Mouse (Mus musculus) heart, embryonic 11.5 days (tissue): ENCODE results near the gene Clec16a. TPM values are rescaled to one million over a fixed set of nuclear protein-coding genes. Genes with fewer than 3 reads are reported as not detected.
A peak's percentile ranks its signal among the peaks of the same experiment; 100 is the strongest.

ENCODE experiments used
- ATAC-seq: fragments of 200-750 bp; cut with Nextera tagmentation; replicated peaks from 2 replicates; pipeline ENCODE4 v1.8.0; 2017; ENCODE audit warnings: moderate library complexity; ENCODE audit not compliant: insufficient number of reproducible peaks, low FRiP score, low TSS enrichment
- H3K27ac ChIP-seq: fragments of 300-500 bp; sonication (generic); 2 replicates; pipeline ENCODE4 v1.5.1; 2014; ENCODE audit warnings: mild to moderate bottlenecking, low read depth, low read length
- H3K27me3 ChIP-seq: fragments of 300-500 bp; sonication (generic); 2 replicates; pipeline ENCODE4 v1.6.1; 2014; ENCODE audit warnings: mild to moderate bottlenecking, low read length, mixed read lengths; ENCODE audit not compliant: control insufficient read depth, insufficient read depth
- H3K36me3 ChIP-seq: fragments of 300-500 bp; sonication (generic); 2 replicates; pipeline ENCODE4 v1.6.1; 2014; ENCODE audit warnings: mild to moderate bottlenecking, low read length, moderate library complexity, mixed read lengths; ENCODE audit not compliant: control insufficient read depth, insufficient read depth
- H3K4me1 ChIP-seq: fragments of 300-500 bp; sonication (generic); 2 replicates; pipeline ENCODE4 v1.6.1; 2014; ENCODE audit warnings: low read length; ENCODE audit not compliant: control insufficient read depth, insufficient read depth
- H3K4me2 ChIP-seq: fragments of 300-500 bp; sonication (generic); 2 replicates; pipeline ENCODE4 v1.6.1; 2014; ENCODE audit warnings: mild to moderate bottlenecking, moderate library complexity
- H3K4me3 ChIP-seq: fragments of 300-500 bp; sonication (generic); 2 replicates; pipeline ENCODE4 v1.5.1; 2014; ENCODE audit warnings: low read depth, low read length
- H3K9ac ChIP-seq: fragments of 300-500 bp; sonication (generic); 2 replicates; pipeline ENCODE4 v1.6.1; 2014; ENCODE audit warnings: mild to moderate bottlenecking, low read depth, low read length, moderate library complexity
- H3K9me3 ChIP-seq: fragments of 300-500 bp; sonication (generic); replicated peaks from 2 replicates; pipeline ENCODE4 v1.6.1; 2016; ENCODE audit warnings: low read length; ENCODE audit not compliant: control insufficient read depth
- WGBS: fragments of 180-500 bp; shearing (Covaris S2); extraction: QIAGEN DNeasy Blood & Tissue Kit; methylation state at CpG from one replicate; pipeline ENCODE4 v1.1.7; 2014; ENCODE audit not compliant: insufficient replicate concordance; 5-methylcytosine and 5-hydroxymethylcytosine counted together
- polyA plus RNA-seq: library from polyadenylated mRNA; unstranded; fragments of >200 nt; fragmentation: Nextera tagmentation; extraction: Ambion mirVana; gene quantifications from 2 replicates; pipeline ENCODE4 v1.2.1, GENCODE M21; 2014

The Clec16a gene
- polyA plus RNA-seq, 1 experiment from 2014 or later = 39.1 TPM

DNA sequence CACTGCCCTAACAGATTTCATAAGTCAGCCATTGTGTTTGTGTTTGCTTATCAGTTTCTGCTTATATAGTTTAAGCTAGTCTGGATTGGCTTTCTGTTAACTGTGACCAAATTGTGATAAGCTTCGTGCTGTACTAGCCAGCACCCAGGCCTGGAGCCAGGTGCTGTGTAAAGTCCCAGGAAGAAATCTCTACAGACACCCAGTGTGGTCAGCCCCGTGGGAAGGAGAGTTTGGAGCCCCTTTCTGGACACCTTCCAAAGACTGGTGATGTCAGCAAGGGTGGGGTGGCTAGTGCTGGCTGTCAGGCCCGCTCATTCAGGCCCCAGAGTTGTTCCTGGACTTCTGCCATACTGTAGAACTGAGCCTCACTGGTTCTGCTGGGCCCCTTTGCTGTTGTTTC, 83.8 kb downstream of the Clec16a start:
- ATAC-seq = peak; percentile 67; the same call in 1 of the 2 replicates
- Histone ChIP-seq H3K4me2 (no peak overlapping the region), H3K36me3 (peaks cover 2% of the 10 kb centered on the region; the same call in 1 of the 2 replicates), H3K27ac (peak overlapping the region; percentile 35; the same call in 1 of the 2 replicates), H3K4me1 (peaks cover 11% of the 10 kb centered on the region), H3K27me3 (no peaks in the 10 kb centered on the region), H3K4me3 (no peak overlapping the region), H3K9ac (0 out of 2 replicates have a peak overlapping the region, but pooled peaks have one; percentile 28), H3K9me3 (no peaks in the 10 kb centered on the region)
- 39% methylated on average over 3 of the region's 3 CpGs for WGBS

DNA sequence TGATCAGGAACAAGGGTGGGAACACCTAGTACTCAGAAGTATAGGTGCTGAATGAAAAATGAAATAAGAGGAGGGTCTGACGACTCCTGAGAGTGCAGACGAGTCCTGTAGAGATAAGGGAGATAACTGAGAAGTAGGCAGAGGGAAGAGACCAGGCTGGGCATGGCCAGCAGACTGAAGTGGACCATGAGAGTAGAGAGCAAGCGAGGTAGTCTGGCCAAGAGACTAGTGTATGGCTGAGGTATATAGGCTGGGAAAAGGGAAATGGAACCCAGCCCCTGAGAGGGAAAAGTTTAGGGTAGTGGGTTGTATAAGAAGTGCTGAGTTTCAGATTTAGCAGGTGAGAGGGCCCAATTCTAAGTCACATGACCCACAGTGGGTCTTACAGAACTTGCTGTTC, 84.2 kb downstream of the Clec16a start:
- H3K4me1 ChIP-seq = peaks cover 11% of the 10 kb centered on the region
- H3K9me3 ChIP-seq = no peaks in the 10 kb centered on the region
- H3K9ac ChIP-seq = 0 out of 2 replicates have a peak overlapping the region, but pooled peaks have one; percentile 28
- peaks cover 2% of the 10 kb centered on the region; the same call in 1 of the 2 replicates for H3K36me3 ChIP-seq
- WGBS = 42% methylated on average over 3 of the region's 3 CpGs
- H3K4me3 ChIP-seq = no peak overlapping the region
- ATAC-seq = 0 out of 2 replicates have a peak, but pooled peaks have one; percentile 7
- H3K27ac ChIP-seq = peak overlapping the region; percentile 35; the same call in 1 of the 2 replicates
- H3K4me2 ChIP-seq = no peak overlapping the region
- no peaks in the 10 kb centered on the region for H3K27me3 ChIP-seq

DNA sequence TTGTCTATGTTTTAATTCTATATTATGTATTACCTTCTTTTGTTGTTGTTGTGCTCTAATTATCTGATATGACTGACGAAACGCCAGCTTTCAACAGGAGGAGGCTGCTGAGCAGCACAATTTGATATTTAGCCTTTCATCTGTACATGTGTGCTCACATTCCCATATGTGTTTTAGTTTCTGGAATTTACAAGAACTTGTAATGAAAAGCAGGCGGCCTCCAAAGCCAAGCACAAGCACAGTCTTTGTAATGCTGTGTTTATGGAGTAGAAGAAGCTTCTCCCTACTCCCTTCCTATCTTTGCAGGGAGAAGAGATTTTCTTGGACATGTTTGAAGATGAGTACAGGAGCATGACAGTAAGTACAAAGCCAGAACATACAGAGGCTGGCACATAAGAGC, 89.8 kb downstream of the Clec16a start:
- H3K36me3 ChIP-seq = peaks cover 2% of the 10 kb centered on the region; the same call in 1 of the 2 replicates
- no peak overlapping the region for H3K27ac ChIP-seq
- ATAC-seq = no peak
- no peaks in the 10 kb centered on the region for H3K27me3 ChIP-seq
- no peak overlapping the region for H3K4me3 ChIP-seq
- WGBS = 78% methylated on average over 3 of the region's 3 CpGs
- peaks cover 13% of the 10 kb centered on the region for H3K4me1 ChIP-seq
- H3K9me3 ChIP-seq = no peaks in the 10 kb centered on the region
- H3K9ac ChIP-seq = no peak overlapping the region
- no peak overlapping the region for H3K4me2 ChIP-seq

DNA sequence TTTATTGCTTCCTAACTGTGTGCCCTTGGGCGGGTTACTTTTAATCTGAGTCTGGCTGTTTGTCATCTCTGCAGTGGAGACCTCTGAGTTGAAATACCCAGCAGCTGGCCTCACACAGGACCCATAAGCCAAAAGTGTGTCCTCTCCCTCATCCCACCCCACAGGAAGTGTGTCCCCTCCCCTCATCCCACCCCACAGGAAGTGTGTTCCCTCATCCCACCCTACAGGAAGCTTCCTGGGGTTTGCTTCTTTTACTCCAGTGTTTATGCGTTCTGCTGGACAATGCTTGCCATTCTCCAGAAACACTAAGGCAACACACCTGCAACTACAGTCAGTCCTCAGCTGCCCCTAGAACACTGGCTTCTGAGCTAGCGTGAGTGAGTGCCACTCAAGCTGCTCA, 92.8 kb downstream of the Clec16a start:
- Histone ChIP-seq H3K9me3 (no peaks in the 10 kb centered on the region), H3K36me3 (peaks cover 2% of the 10 kb centered on the region; the same call in 1 of the 2 replicates), H3K4me3 (no peak overlapping the region), H3K4me1 (peaks cover 16% of the 10 kb centered on the region), H3K27ac (no peak overlapping the region), H3K27me3 (no peaks in the 10 kb centered on the region), H3K4me2 (no peak overlapping the region), H3K9ac (no peak overlapping the region)
- 57% methylated on average over 3 of the region's 3 CpGs for WGBS
- ATAC-seq = no peak

DNA sequence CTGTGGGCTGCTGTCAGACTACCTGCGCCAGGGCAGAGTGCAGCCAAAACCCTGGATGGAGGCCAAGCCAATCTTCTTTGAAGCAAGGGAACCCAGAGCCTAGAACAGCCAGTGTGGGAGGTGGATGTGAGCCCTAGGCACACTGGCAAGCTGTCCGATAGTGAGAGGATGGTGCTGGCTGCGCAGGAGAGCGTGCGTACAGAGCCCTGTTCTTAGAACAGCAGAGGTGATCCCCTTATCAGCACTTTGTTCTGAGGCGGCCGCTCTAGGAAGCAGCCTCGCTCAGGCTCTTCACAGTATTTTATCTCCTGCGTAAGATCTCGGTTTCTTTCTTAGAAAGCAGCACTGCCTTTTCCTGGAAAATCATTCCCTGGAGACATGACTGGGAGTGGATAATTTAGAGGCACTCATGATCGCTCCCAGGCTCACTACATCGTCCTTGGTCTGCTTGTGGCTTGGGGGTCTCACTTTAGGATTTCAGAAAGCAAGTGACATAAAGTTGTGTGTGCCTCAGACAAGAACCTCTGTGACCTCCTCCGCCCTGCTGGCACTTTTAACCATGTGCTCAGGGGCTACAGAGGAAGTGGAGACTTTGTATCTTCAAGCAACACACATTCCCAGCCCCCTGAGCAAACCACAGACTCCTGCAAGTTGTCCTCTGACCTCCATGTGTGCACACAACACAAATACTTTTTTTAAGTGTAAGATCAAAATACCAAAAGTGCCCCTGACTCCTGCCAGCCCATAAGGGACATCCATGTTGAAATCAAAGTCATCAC, 94.2 kb downstream of the Clec16a start:
- no peaks in the 10 kb centered on the region for H3K27me3 ChIP-seq
- H3K27ac ChIP-seq = no peak overlapping the region
- ATAC-seq = peak; percentile 54; the same call in 1 of the 2 replicates
- H3K9ac ChIP-seq = no peak overlapping the region
- peaks cover 19% of the 10 kb centered on the region for H3K4me1 ChIP-seq
- 0 out of 2 replicates have a peak overlapping the region, but pooled peaks have one; percentile 12 for H3K4me2 ChIP-seq
- no peaks in the 10 kb centered on the region for H3K9me3 ChIP-seq
- H3K4me3 ChIP-seq = no peak overlapping the region
- whole genome bisulfite sequencing = 23% methylated on average over 13 of the region's 13 CpGs
- no peaks in the 10 kb centered on the region for H3K36me3 ChIP-seq

DNA sequence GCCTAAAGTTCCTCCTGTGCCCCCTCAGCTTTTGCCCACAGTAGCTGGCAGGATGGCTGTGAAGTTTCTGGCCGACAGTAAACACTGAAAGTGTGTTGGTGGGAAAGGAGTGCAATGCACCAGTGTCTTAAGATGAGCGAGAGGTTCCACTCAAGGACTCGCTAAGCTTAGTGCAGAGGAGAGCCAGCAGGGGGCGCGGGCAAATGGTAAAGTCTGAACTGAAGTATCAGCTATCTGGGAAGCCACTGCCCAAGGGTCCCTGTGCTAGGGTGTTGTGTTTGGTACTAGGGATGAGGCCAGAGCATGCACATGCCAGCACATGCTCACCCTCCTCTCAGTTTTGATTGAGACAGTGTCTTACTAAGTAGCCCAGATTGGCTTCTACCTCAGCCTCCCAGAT, 94.9 kb downstream of the Clec16a start:
- Histone ChIP-seq H3K4me1 (peaks cover 19% of the 10 kb centered on the region), H3K27me3 (no peaks in the 10 kb centered on the region), H3K4me3 (no peak overlapping the region), H3K36me3 (no peaks in the 10 kb centered on the region), H3K9ac (no peak overlapping the region), H3K27ac (no peak overlapping the region), H3K4me2 (no peak overlapping the region), H3K9me3 (no peaks in the 10 kb centered on the region)
- ATAC-seq = no peak
- WGBS = 7% methylated on average over 5 of the region's 5 CpGs

DNA sequence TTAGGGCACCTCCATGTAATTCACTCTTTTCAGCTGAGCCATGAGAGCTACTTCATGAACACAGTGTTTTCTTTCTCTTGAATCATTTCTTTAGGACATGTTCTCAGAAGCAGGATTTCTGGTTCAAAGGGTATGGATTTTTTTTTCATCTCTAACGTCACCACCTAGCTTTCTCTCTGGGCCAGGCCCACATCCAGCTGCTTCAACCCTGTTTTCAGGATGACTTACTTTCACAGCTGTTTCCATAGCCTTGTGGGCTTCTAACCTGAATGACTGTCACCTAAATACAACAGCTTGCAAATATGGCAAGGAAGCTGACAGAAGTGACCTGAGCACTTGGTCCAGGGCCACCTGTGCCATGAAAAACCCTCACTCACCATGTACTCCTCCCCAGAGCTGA, 96.0 kb downstream of the Clec16a start:
- H3K4me1 ChIP-seq = peaks cover 19% of the 10 kb centered on the region
- no peak for ATAC-seq
- WGBS = 75% methylated on average over 1 of the region's 1 CpGs

DNA sequence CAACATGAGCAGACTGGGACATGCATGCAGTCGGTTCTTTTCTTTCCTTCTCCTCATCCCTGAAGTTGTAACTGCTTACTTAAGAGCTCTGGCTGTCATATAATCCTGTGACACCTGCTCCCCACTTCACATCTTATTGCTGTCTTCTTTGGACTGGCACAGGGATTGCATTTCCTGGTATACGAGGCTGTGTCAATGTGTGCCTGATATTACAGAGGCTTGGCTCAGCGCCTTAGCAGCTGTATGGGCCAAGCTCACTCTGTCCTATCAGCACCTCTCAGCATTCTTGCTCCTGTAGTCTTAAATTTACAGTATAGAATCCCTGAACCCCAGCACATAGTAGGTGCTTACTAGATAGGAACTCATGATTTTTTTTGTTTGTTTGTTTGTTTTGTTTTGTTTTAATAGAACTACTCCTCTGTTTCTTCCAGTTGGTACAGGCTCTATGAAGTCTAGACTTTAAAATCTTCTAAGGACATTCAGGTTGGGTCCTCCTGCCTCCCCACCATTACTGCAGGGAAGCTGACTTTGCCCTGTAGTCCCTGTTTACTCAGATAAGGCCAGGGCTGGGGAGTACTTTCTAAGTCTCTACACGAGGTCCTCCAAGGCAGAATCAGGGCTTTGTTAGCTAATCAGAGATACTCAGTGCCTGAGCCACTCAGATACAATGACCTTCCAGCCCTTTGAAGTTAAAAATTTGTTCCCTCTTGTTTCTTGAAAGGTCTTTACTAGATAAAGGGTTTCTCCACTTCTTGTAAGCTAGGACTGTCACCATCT, 97.9 kb downstream of the Clec16a start:
- Histone ChIP-seq H3K27ac (no peak overlapping the region), H3K27me3 (no peaks in the 10 kb centered on the region), H3K4me1 (peaks cover 19% of the 10 kb centered on the region), H3K9ac (no peak overlapping the region), H3K4me3 (no peak overlapping the region), H3K4me2 (no peak overlapping the region), H3K36me3 (no peaks in the 10 kb centered on the region), H3K9me3 (no peaks in the 10 kb centered on the region)
- ATAC-seq = no peak
- WGBS = 36% methylated on average over 4 of the region's 4 CpGs

More for the DNA sequence above, 96.0 kb downstream of the Clec16a start:
- no peaks in the 10 kb centered on the region for H3K36me3 ChIP-seq
- H3K4me2 ChIP-seq = no peak overlapping the region
- H3K27ac ChIP-seq = no peak overlapping the region
- H3K9ac ChIP-seq = no peak overlapping the region
- H3K9me3 ChIP-seq = no peaks in the 10 kb centered on the region
- no peak overlapping the region for H3K4me3 ChIP-seq
- no peaks in the 10 kb centered on the region for H3K27me3 ChIP-seq
